Mouse (Mus musculus): ENCODE measurements around the gene Gm10337.

DNA sequence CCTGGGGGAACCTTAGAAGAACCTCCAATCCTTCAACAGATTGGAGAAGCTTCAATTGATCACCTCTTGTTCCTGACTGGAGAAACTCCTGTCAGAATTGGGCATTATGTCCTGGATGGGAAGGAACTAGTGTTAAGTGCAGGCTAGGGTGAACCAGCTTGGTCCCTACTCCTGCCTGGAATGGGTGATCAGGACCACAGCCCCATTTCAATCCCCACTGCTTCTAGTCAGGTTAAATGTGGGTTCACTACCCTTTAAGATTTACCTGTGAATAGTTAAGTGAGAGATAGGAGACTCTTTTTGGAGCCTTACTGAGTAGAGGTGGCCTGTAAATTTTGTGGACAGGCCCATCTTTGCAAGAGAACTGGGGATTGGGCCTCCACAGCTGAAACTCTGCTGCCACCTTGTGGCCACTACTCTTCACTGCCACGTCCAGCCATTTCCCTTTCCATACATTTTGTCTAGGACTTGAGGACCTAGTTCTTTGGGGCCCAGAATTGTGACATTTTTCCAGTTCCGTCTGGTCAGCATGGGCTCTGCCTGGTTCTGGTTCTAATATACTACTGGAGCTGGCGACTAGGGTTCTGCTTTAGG, 21.5 kb downstream of the Gm10337 start, which contains the start of gene Npff:
- no peak for TF ChIP-seq POLR2A (IDR thresholded peaks at IDR 0.05; ENCODE audit: insufficient read length, low read depth)
- TF ChIP-seq POLR2AphosphoS2 (IDR thresholded peaks at IDR 0.05; ENCODE audit: insufficient read length, low read depth), result peak; percentile 46
